Mouse (Mus musculus) olfactory bulb, adult 2 months (tissue): ENCODE data around the gene Lclat1.

Experiments used
- CTCF ChIP-seq: fragments of 200-500 bp; IDR thresholded peaks from 2 replicates; pipeline ENCODE4 v1.5.1; 2012; ENCODE audit warnings: low read depth, mild to moderate bottlenecking, low read length, moderate library complexity; ENCODE audit not compliant: insufficient read depth
- POLR2A ChIP-seq: fragments of 200-500 bp; IDR thresholded peaks from 2 replicates; pipeline ENCODE4 v1.6.1; 2012; ENCODE audit warnings: mild to moderate bottlenecking, low read depth, low read length, moderate library complexity; ENCODE audit not compliant: insufficient read depth

- TF ChIP-seq POLR2A (no peak), CTCF (no peak)
These were observed 117.7 kb downstream of the Lclat1 start for GRCm38 (mm10) chr17:73225442-73225841.
